Mouse (Mus musculus) neutrophil, adult 5-6 weeks (primary cell): ENCODE results near the gene Emilin2. TPM values are rescaled to one million over a fixed set of nuclear protein-coding genes. Genes with fewer than 3 reads are reported as not detected.
"Not testable (repeated sequence)": the region's sequence is repeated elsewhere in the genome, so short reads cannot be mapped to it uniquely, and the experiment has no call there.

Experiments used
- ATAC-seq: fragments of 151-379, 151-347 bp; 2 replicates; pipeline ENCODE4 v1.8.0; 2017; ENCODE audit warnings: mild to moderate bottlenecking, moderate TSS enrichment; ENCODE audit not compliant: insufficient number of reproducible peaks, poor library complexity, low FRiP score, severe bottlenecking; ENCODE audit errors: extremely low read depth
- total RNA-seq: library from RNA; stranded (forward); fragments of 200-1000 nt; gene quantifications from 2 replicates; pipeline ENCODE4 v1.2.3, GENCODE M21; 2017

Gene Emilin2
- 270 and 281 TPM in 2 replicates for total RNA-seq

- no peak for ATAC-seq
These were observed at the start of gene Emilin2 for GRCm38 (mm10) chr17:71311340-71312171. Emilin2 (minus strand) TSS chr17:71311978.

- ATAC-seq: no peak
These were observed 43.7 kb upstream of the Emilin2 start for GRCm38 (mm10) chr17:71355526-71355925.

- ATAC-seq: no peak
These were observed 42.4 kb upstream of the Emilin2 start for GRCm38 (mm10) chr17:71354205-71354604.

GRCm38 (mm10) chr17:71348188-71348587 is 36.4 kb upstream of the Emilin2 start:
- no peak for ATAC-seq

- no peak for ATAC-seq
These were observed 30.2 kb upstream of the Emilin2 start for GRCm38 (mm10) chr17:71342006-71342405.

GRCm38 (mm10) chr17:71338627-71339026 is 26.8 kb upstream of the Emilin2 start:
- ATAC-seq: no peak

GRCm38 (mm10) chr17:71337546-71337945 is 25.8 kb upstream of the Emilin2 start:
- ATAC-seq: no peak

- ATAC-seq: no peak
These were observed 24.6 kb upstream of the Emilin2 start for GRCm38 (mm10) chr17:71336421-71336820.

GRCm38 (mm10) chr17:71332298-71332697 is 20.5 kb upstream of the Emilin2 start:
- ATAC-seq: no peak

GRCm38 (mm10) chr17:71320731-71321130 is 9.0 kb upstream of the Emilin2 start:
- not testable (repeated sequence) for ATAC-seq

GRCm38 (mm10) chr17:71319361-71319760 is 7.6 kb upstream of the Emilin2 start:
- ATAC-seq: no peak

GRCm38 (mm10) chr17:71317571-71317970 is 5.8 kb upstream of the Emilin2 start:
- no peak for ATAC-seq

- no peak for ATAC-seq
These were observed 2.5 kb upstream of the Emilin2 start for GRCm38 (mm10) chr17:71314315-71314714.

GRCm38 (mm10) chr17:71310486-71311339 is 1.1 kb downstream of the Emilin2 start:
- peak; percentile 91 for ATAC-seq

GRCm38 (mm10) chr17:71309711-71310485 is 1.9 kb downstream of the Emilin2 start:
- no peak for ATAC-seq

- no peak for ATAC-seq
These were observed 2.6 kb downstream of the Emilin2 start for GRCm38 (mm10) chr17:71309141-71309540.

GRCm38 (mm10) chr17:71308296-71308695 is 3.5 kb downstream of the Emilin2 start:
- ATAC-seq: no peak

GRCm38 (mm10) chr17:71307251-71307790 is 4.5 kb downstream of the Emilin2 start:
- no peak for ATAC-seq

- no peak for ATAC-seq
These were observed 5.1 kb downstream of the Emilin2 start for GRCm38 (mm10) chr17:71306716-71307115.
